Mouse (Mus musculus): ENCODE results near the gene Zfp651. TPM values are rescaled to one million over a fixed set of nuclear protein-coding genes. Genes with fewer than 3 reads are reported as not detected.

The Zfp651 gene
- polyA plus RNA-seq, 1 experiment from 2014 or later: 4.0 TPM

GRCm38 (mm10) chr9:121761787-121762186, 2.7 kb downstream of the Zfp651 start:
- Histone ChIP-seq H3K9me3 (ENCODE audit: control insufficient read depth, low read length) (no peaks in the 10 kb centered on the region), H3K4me1 (ENCODE audit: control insufficient read depth, insufficient read depth, low read length) (peaks cover 31% of the 10 kb centered on the region), H3K4me2 (ENCODE audit: low read depth, low read length) (0 out of 2 replicates have a peak overlapping the region, but pooled peaks have one; percentile 97), H3K9ac (ENCODE audit: low read depth, low read length) (peak overlapping the region; percentile 92; the same call in 1 of the 2 replicates), H3K4me3 (ENCODE audit: low read length) (no peak overlapping the region), H3K27me3 (replicated peaks; ENCODE audit: control insufficient read depth, insufficient read depth, low read length) (no peaks in the 10 kb centered on the region), H3K27ac (ENCODE audit: low read length) (no peak overlapping the region; the same call in 1 of the 2 replicates), H3K36me3 (ENCODE audit: control insufficient read depth, insufficient read depth, low read length) (peaks cover 16% of the 10 kb centered on the region; the same call in 1 of the 2 replicates)
- 64% methylated on average over 8 of the region's 8 CpGs for WGBS
- no peak for ATAC-seq

- Histone ChIP-seq H3K27ac (ENCODE audit: low read length) (no peak overlapping the region), H3K27me3 (replicated peaks; ENCODE audit: control insufficient read depth, insufficient read depth, low read length) (no peaks in the 10 kb centered on the region), H3K4me2 (ENCODE audit: low read depth, low read length) (0 out of 2 replicates have a peak overlapping the region, but pooled peaks have one; percentile 97), H3K36me3 (ENCODE audit: control insufficient read depth, insufficient read depth, low read length) (peaks cover 16% of the 10 kb centered on the region; the same call in 1 of the 2 replicates), H3K4me1 (ENCODE audit: control insufficient read depth, insufficient read depth, low read length) (peaks cover 31% of the 10 kb centered on the region), H3K9me3 (ENCODE audit: control insufficient read depth, low read length) (no peaks in the 10 kb centered on the region), H3K4me3 (ENCODE audit: low read length) (no peak overlapping the region), H3K9ac (ENCODE audit: low read depth, low read length) (0 out of 2 replicates have a peak overlapping the region, but pooled peaks have one; percentile 5)
- ATAC-seq: no peak
- WGBS: 84% methylated on average over 10 of the region's 10 CpGs
Observed at GRCm38 (mm10) chr9:121762248-121762647, 3.1 kb downstream of the Zfp651 start.

- H3K9ac ChIP-seq (ENCODE audit: low read depth, low read length): no peak overlapping the region
- no peaks in the 10 kb centered on the region for H3K27me3 ChIP-seq (replicated peaks; ENCODE audit: control insufficient read depth, insufficient read depth, low read length)
- H3K4me1 ChIP-seq (ENCODE audit: control insufficient read depth, insufficient read depth, low read length): peaks cover 31% of the 10 kb centered on the region
- no peak overlapping the region for H3K4me3 ChIP-seq (ENCODE audit: low read length)
- H3K27ac ChIP-seq (ENCODE audit: low read length): no peak overlapping the region
- WGBS: 89% methylated on average over 25 of the region's 25 CpGs
- H3K9me3 ChIP-seq (ENCODE audit: control insufficient read depth, low read length): no peaks in the 10 kb centered on the region
- no peak overlapping the region for H3K4me2 ChIP-seq (ENCODE audit: low read depth, low read length)
- H3K36me3 ChIP-seq (ENCODE audit: control insufficient read depth, insufficient read depth, low read length): peaks cover 19% of the 10 kb centered on the region
- ATAC-seq: no peak
Observed at GRCm38 (mm10) chr9:121762761-121763160, 3.6 kb downstream of the Zfp651 start.

GRCm38 (mm10) chr9:121763716-121764115, 4.6 kb downstream of the Zfp651 start:
- Histone ChIP-seq H3K4me3 (ENCODE audit: low read length) (no peak overlapping the region), H3K36me3 (ENCODE audit: control insufficient read depth, insufficient read depth, low read length) (peaks cover 25% of the 10 kb centered on the region), H3K4me1 (ENCODE audit: control insufficient read depth, insufficient read depth, low read length) (peaks cover 23% of the 10 kb centered on the region), H3K9ac (ENCODE audit: low read depth, low read length) (0 out of 2 replicates have a peak overlapping the region, but pooled peaks have one; percentile 24), H3K27me3 (replicated peaks; ENCODE audit: control insufficient read depth, insufficient read depth, low read length) (no peaks in the 10 kb centered on the region), H3K4me2 (ENCODE audit: low read depth, low read length) (no peak overlapping the region), H3K27ac (ENCODE audit: low read length) (no peak overlapping the region), H3K9me3 (ENCODE audit: control insufficient read depth, low read length) (no peaks in the 10 kb centered on the region)
- ATAC-seq: no peak
- WGBS: 90% methylated on average over 19 of the region's 19 CpGs

- H3K36me3 ChIP-seq (ENCODE audit: control insufficient read depth, insufficient read depth, low read length): peaks cover 25% of the 10 kb centered on the region
- 86% methylated on average over 16 of the region's 16 CpGs for WGBS
Observed at GRCm38 (mm10) chr9:121765166-121765855, 6.2 kb downstream of the Zfp651 start.

GRCm38 (mm10) chr9:121772412-121772811, 13.3 kb downstream of the Zfp651 start:
- Histone ChIP-seq H3K4me2 (ENCODE audit: low read depth, low read length) (no peak overlapping the region), H3K4me3 (ENCODE audit: low read length) (no peak overlapping the region), H3K9ac (ENCODE audit: low read depth, low read length) (no peak overlapping the region), H3K36me3 (ENCODE audit: control insufficient read depth, insufficient read depth, low read length) (peaks cover 8% of the 10 kb centered on the region; the same call in 1 of the 2 replicates), H3K4me1 (ENCODE audit: control insufficient read depth, insufficient read depth, low read length) (no peaks in the 10 kb centered on the region; the same call in 1 of the 2 replicates), H3K27me3 (replicated peaks; ENCODE audit: control insufficient read depth, insufficient read depth, low read length) (peaks cover 14% of the 10 kb centered on the region), H3K27ac (ENCODE audit: low read length) (no peak overlapping the region), H3K9me3 (ENCODE audit: control insufficient read depth, low read length) (no peaks in the 10 kb centered on the region)
- WGBS: 63% methylated on average over 5 of the region's 5 CpGs
- ATAC-seq: no peak

More at GRCm38 (mm10) chr9:121765166-121765855, 6.2 kb downstream of the Zfp651 start:
- H3K4me1 ChIP-seq (ENCODE audit: control insufficient read depth, insufficient read depth, low read length): peaks cover 16% of the 10 kb centered on the region
- H3K9me3 ChIP-seq (ENCODE audit: control insufficient read depth, low read length): no peaks in the 10 kb centered on the region
- H3K9ac ChIP-seq (ENCODE audit: low read depth, low read length): no peak overlapping the region
- H3K4me3 ChIP-seq (ENCODE audit: low read length): no peak overlapping the region
- H3K4me2 ChIP-seq (ENCODE audit: low read depth, low read length): no peak overlapping the region
- no peak for ATAC-seq
- no peaks in the 10 kb centered on the region for H3K27me3 ChIP-seq (replicated peaks; ENCODE audit: control insufficient read depth, insufficient read depth, low read length)
- no peak overlapping the region for H3K27ac ChIP-seq (ENCODE audit: low read length)

- WGBS: 82% methylated on average over 10 of the region's 10 CpGs
- Histone ChIP-seq H3K27ac (ENCODE audit: low read length) (no peak overlapping the region), H3K4me1 (ENCODE audit: control insufficient read depth, insufficient read depth, low read length) (peaks cover 5% of the 10 kb centered on the region), H3K9me3 (ENCODE audit: control insufficient read depth, low read length) (no peaks in the 10 kb centered on the region), H3K4me2 (ENCODE audit: low read depth, low read length) (no peak overlapping the region), H3K4me3 (ENCODE audit: low read length) (no peak overlapping the region), H3K36me3 (ENCODE audit: control insufficient read depth, insufficient read depth, low read length) (no peaks in the 10 kb centered on the region), H3K9ac (ENCODE audit: low read depth, low read length) (no peak overlapping the region), H3K27me3 (replicated peaks; ENCODE audit: control insufficient read depth, insufficient read depth, low read length) (peaks cover 36% of the 10 kb centered on the region)
- ATAC-seq: no peak
Observed at GRCm38 (mm10) chr9:121775951-121776350, 16.8 kb downstream of the Zfp651 start.

- no peak overlapping the region for H3K9ac ChIP-seq (ENCODE audit: low read depth, low read length)
- peaks cover 36% of the 10 kb centered on the region for H3K27me3 ChIP-seq (replicated peaks; ENCODE audit: control insufficient read depth, insufficient read depth, low read length)
- H3K36me3 ChIP-seq (ENCODE audit: control insufficient read depth, insufficient read depth, low read length): no peaks in the 10 kb centered on the region
- WGBS: 81% methylated on average over 7 of the region's 7 CpGs
- peaks cover 5% of the 10 kb centered on the region for H3K4me1 ChIP-seq (ENCODE audit: control insufficient read depth, insufficient read depth, low read length)
- no peak for ATAC-seq
- no peak overlapping the region for H3K4me3 ChIP-seq (ENCODE audit: low read length)
- no peak overlapping the region for H3K4me2 ChIP-seq (ENCODE audit: low read depth, low read length)
- H3K27ac ChIP-seq (ENCODE audit: low read length): no peak overlapping the region
- no peaks in the 10 kb centered on the region for H3K9me3 ChIP-seq (ENCODE audit: control insufficient read depth, low read length)
Observed at GRCm38 (mm10) chr9:121776511-121776910, 17.4 kb downstream of the Zfp651 start.

- peak; percentile 36; the same call in 1 of the 2 replicates for ATAC-seq
Observed at GRCm38 (mm10) chr9:121777484-121778065, 18.4 kb downstream of the Zfp651 start, which contains the start of gene Klhl40. TSS of gene Klhl40 (plus strand) at chr9:121777607.

More at GRCm38 (mm10) chr9:121777484-121778065, 18.4 kb downstream of the Zfp651 start, which contains the start of gene Klhl40:
- no peaks in the 10 kb centered on the region for H3K9me3 ChIP-seq (ENCODE audit: control insufficient read depth, low read length)
- H3K9ac ChIP-seq (ENCODE audit: low read depth, low read length): peak within 1 kb of the TSS; percentile 30; the same call in 1 of the 2 replicates
- WGBS: 15% methylated on average over 30 of the region's 30 CpGs
- H3K27me3 ChIP-seq (replicated peaks; ENCODE audit: control insufficient read depth, insufficient read depth, low read length): peaks cover 36% of the 10 kb centered on the region
- peaks cover 5% of the 10 kb centered on the region for H3K4me1 ChIP-seq (ENCODE audit: control insufficient read depth, insufficient read depth, low read length)
- H3K4me2 ChIP-seq (ENCODE audit: low read depth, low read length): peak within 1 kb of the TSS; percentile 54
- H3K4me3 ChIP-seq (ENCODE audit: low read length): peak within 1 kb of the TSS; percentile 37
- no peaks in the 10 kb centered on the region for H3K36me3 ChIP-seq (ENCODE audit: control insufficient read depth, insufficient read depth, low read length)
- H3K27ac ChIP-seq (ENCODE audit: low read length): no peak within 1 kb of the TSS
